Mouse (Mus musculus): ENCODE data around the gene Eif3a. TPM values are rescaled to one million over a fixed set of nuclear protein-coding genes. Genes with fewer than 3 reads are reported as not detected.

Gene Eif3a
- polyA plus RNA-seq (2015; fragmentation: Nextera tagmentation; extraction: Ambion mirVana), result 102 and 103 TPM in 2 replicates

- peak within 1 kb of the TSS; percentile 77 for H3K4me2 ChIP-seq (ENCODE audit: low read length)
- under 1% methylated on average over 56 of the region's 57 CpGs for WGBS
- no peaks in the 10 kb centered on the region for H3K36me3 ChIP-seq (ENCODE audit: control insufficient read depth, insufficient read depth, low read length)
- peak within 1 kb of the TSS; percentile 98 for H3K27ac ChIP-seq (ENCODE audit: low read depth, low read length)
- H3K4me1 ChIP-seq (ENCODE audit: control insufficient read depth, insufficient read depth, low read depth, low read length), result peaks cover 19% of the 10 kb centered on the region
- ATAC-seq, result peak; percentile 96
- H3K9me3 ChIP-seq (ENCODE audit: control insufficient read depth, low read length), result no peaks in the 10 kb centered on the region
- H3K27me3 ChIP-seq (replicated peaks; ENCODE audit: control insufficient read depth, insufficient read depth, low read length), result no peaks in the 10 kb centered on the region
- peak within 1 kb of the TSS; percentile 64 for H3K4me3 ChIP-seq (ENCODE audit: low read length)
- peak within 1 kb of the TSS; percentile 84 for H3K9ac ChIP-seq (ENCODE audit: low read depth, low read length)
Measured at GRCm38 (mm10) chr19:60790551-60791161, at the start of gene Eif3a. Gene Eif3a (minus strand): TSS chr19:60790658.

- H3K9me3 ChIP-seq (ENCODE audit: control insufficient read depth, low read length), result no peaks in the 10 kb centered on the region
- H3K4me1 ChIP-seq (ENCODE audit: control insufficient read depth, insufficient read depth, low read depth, low read length), result no peaks in the 10 kb centered on the region
- ATAC-seq, result no peak
- H3K9ac ChIP-seq (ENCODE audit: low read depth, low read length), result no peak overlapping the region
- H3K27me3 ChIP-seq (replicated peaks; ENCODE audit: control insufficient read depth, insufficient read depth, low read length), result no peaks in the 10 kb centered on the region
- H3K36me3 ChIP-seq (ENCODE audit: control insufficient read depth, insufficient read depth, low read length), result peaks cover 37% of the 10 kb centered on the region
- no peak overlapping the region for H3K4me3 ChIP-seq (ENCODE audit: low read length)
- H3K27ac ChIP-seq (ENCODE audit: low read depth, low read length), result no peak overlapping the region
- no peak overlapping the region for H3K4me2 ChIP-seq (ENCODE audit: low read length)
- 80% methylated on average over 1 of the region's 1 CpGs for WGBS
Measured at GRCm38 (mm10) chr19:60837747-60838146, 47.3 kb upstream of the Eif3a start.

GRCm38 (mm10) chr19:60818677-60819076 is 28.2 kb upstream of the Eif3a start:
- no peak overlapping the region for H3K9ac ChIP-seq (ENCODE audit: low read depth, low read length)
- peaks cover 21% of the 10 kb centered on the region for H3K36me3 ChIP-seq (ENCODE audit: control insufficient read depth, insufficient read depth, low read length)
- H3K4me2 ChIP-seq (ENCODE audit: low read length), result no peak overlapping the region
- H3K27ac ChIP-seq (ENCODE audit: low read depth, low read length), result no peak overlapping the region
- no peaks in the 10 kb centered on the region for H3K9me3 ChIP-seq (ENCODE audit: control insufficient read depth, low read length)
- H3K4me3 ChIP-seq (ENCODE audit: low read length), result no peak overlapping the region
- H3K4me1 ChIP-seq (ENCODE audit: control insufficient read depth, insufficient read depth, low read depth, low read length), result no peaks in the 10 kb centered on the region
- no peaks in the 10 kb centered on the region for H3K27me3 ChIP-seq (replicated peaks; ENCODE audit: control insufficient read depth, insufficient read depth, low read length)
- WGBS, result 93% methylated on average over 6 of the region's 6 CpGs
- no peak for ATAC-seq

- no peaks in the 10 kb centered on the region for H3K9me3 ChIP-seq (ENCODE audit: control insufficient read depth, low read length)
- no peaks in the 10 kb centered on the region for H3K27me3 ChIP-seq (replicated peaks; ENCODE audit: control insufficient read depth, insufficient read depth, low read length)
- no peak overlapping the region for H3K4me2 ChIP-seq (ENCODE audit: low read length)
- no peak overlapping the region for H3K27ac ChIP-seq (ENCODE audit: low read depth, low read length)
- 98% methylated on average over 6 of the region's 6 CpGs for WGBS
- H3K9ac ChIP-seq (ENCODE audit: low read depth, low read length), result no peak overlapping the region
- H3K36me3 ChIP-seq (ENCODE audit: control insufficient read depth, insufficient read depth, low read length), result peaks cover 3% of the 10 kb centered on the region; the same call in 1 of the 2 replicates
- no peak overlapping the region for H3K4me3 ChIP-seq (ENCODE audit: low read length)
- H3K4me1 ChIP-seq (ENCODE audit: control insufficient read depth, insufficient read depth, low read depth, low read length), result 0 out of 2 replicates have a peak, but pooled peaks cover 6% of the 10 kb centered on the region
- ATAC-seq, result no peak
Measured at GRCm38 (mm10) chr19:60813133-60813532, 22.7 kb upstream of the Eif3a start.

GRCm38 (mm10) chr19:60812036-60812389 is 21.6 kb upstream of the Eif3a start:
- 0 out of 2 replicates have a peak, but pooled peaks have one; percentile 3 for ATAC-seq
- peaks cover 2% of the 10 kb centered on the region; the same call in 1 of the 2 replicates for H3K36me3 ChIP-seq (ENCODE audit: control insufficient read depth, insufficient read depth, low read length)
- 18% methylated on average over 10 of the region's 10 CpGs for WGBS
- peak overlapping the region; percentile 69 for H3K4me2 ChIP-seq (ENCODE audit: low read length)
- no peak overlapping the region; the same call in 1 of the 2 replicates for H3K27ac ChIP-seq (ENCODE audit: low read depth, low read length)
- H3K9me3 ChIP-seq (ENCODE audit: control insufficient read depth, low read length), result no peaks in the 10 kb centered on the region
- H3K27me3 ChIP-seq (replicated peaks; ENCODE audit: control insufficient read depth, insufficient read depth, low read length), result no peaks in the 10 kb centered on the region
- H3K4me1 ChIP-seq (ENCODE audit: control insufficient read depth, insufficient read depth, low read depth, low read length), result 0 out of 2 replicates have a peak, but pooled peaks cover 6% of the 10 kb centered on the region
- peak overlapping the region; percentile 81 for H3K4me3 ChIP-seq (ENCODE audit: low read length)
- H3K9ac ChIP-seq (ENCODE audit: low read depth, low read length), result peak overlapping the region; percentile 93

- Histone ChIP-seq H3K36me3 (ENCODE audit: control insufficient read depth, insufficient read depth, low read length) (no peaks in the 10 kb centered on the region; the same call in 1 of the 2 replicates), H3K9me3 (ENCODE audit: control insufficient read depth, low read length) (no peaks in the 10 kb centered on the region), H3K4me1 (ENCODE audit: control insufficient read depth, insufficient read depth, low read depth, low read length) (0 out of 2 replicates have a peak, but pooled peaks cover 6% of the 10 kb centered on the region), H3K4me3 (ENCODE audit: low read length) (peak within 1 kb of the TSS; percentile 81), H3K27me3 (replicated peaks; ENCODE audit: control insufficient read depth, insufficient read depth, low read length) (no peaks in the 10 kb centered on the region), H3K9ac (ENCODE audit: low read depth, low read length) (peak within 1 kb of the TSS; percentile 93), H3K27ac (ENCODE audit: low read depth, low read length) (peak within 1 kb of the TSS; percentile 76), H3K4me2 (ENCODE audit: low read length) (peak within 1 kb of the TSS; percentile 69)
- WGBS, result 2% methylated on average over 29 of the region's 45 CpGs
- ATAC-seq, result peak; percentile 99
Measured at GRCm38 (mm10) chr19:60811098-60812035, 20.9 kb upstream of the Eif3a start, which contains the start of gene Fam45a. Gene Fam45a (plus strand): TSS chr19:60811585.

GRCm38 (mm10) chr19:60809927-60810326 is 19.5 kb upstream of the Eif3a start:
- H3K4me2 ChIP-seq (ENCODE audit: low read length), result no peak overlapping the region
- no peak overlapping the region for H3K27ac ChIP-seq (ENCODE audit: low read depth, low read length)
- 90% methylated on average over 2 of the region's 2 CpGs for WGBS
- no peaks in the 10 kb centered on the region for H3K9me3 ChIP-seq (ENCODE audit: control insufficient read depth, low read length)
- H3K4me1 ChIP-seq (ENCODE audit: control insufficient read depth, insufficient read depth, low read depth, low read length), result 0 out of 2 replicates have a peak, but pooled peaks cover 6% of the 10 kb centered on the region
- no peak overlapping the region for H3K4me3 ChIP-seq (ENCODE audit: low read length)
- no peak overlapping the region for H3K9ac ChIP-seq (ENCODE audit: low read depth, low read length)
- no peak for ATAC-seq
- no peaks in the 10 kb centered on the region; the same call in 1 of the 2 replicates for H3K36me3 ChIP-seq (ENCODE audit: control insufficient read depth, insufficient read depth, low read length)
- no peaks in the 10 kb centered on the region for H3K27me3 ChIP-seq (replicated peaks; ENCODE audit: control insufficient read depth, insufficient read depth, low read length)

GRCm38 (mm10) chr19:60804903-60805302 is 14.4 kb upstream of the Eif3a start:
- H3K36me3 ChIP-seq (ENCODE audit: control insufficient read depth, insufficient read depth, low read length), result no peaks in the 10 kb centered on the region

More at GRCm38 (mm10) chr19:60804903-60805302, 14.4 kb upstream of the Eif3a start:
- WGBS, result 72% methylated on average over 2 of the region's 2 CpGs
- Histone ChIP-seq H3K27ac (ENCODE audit: low read depth, low read length) (no peak overlapping the region), H3K4me3 (ENCODE audit: low read length) (no peak overlapping the region), H3K27me3 (replicated peaks; ENCODE audit: control insufficient read depth, insufficient read depth, low read length) (no peaks in the 10 kb centered on the region), H3K4me2 (ENCODE audit: low read length) (no peak overlapping the region), H3K9ac (ENCODE audit: low read depth, low read length) (no peak overlapping the region), H3K9me3 (ENCODE audit: control insufficient read depth, low read length) (no peaks in the 10 kb centered on the region), H3K4me1 (ENCODE audit: control insufficient read depth, insufficient read depth, low read depth, low read length) (no peaks in the 10 kb centered on the region)
- ATAC-seq, result no peak
